Mouse (Mus musculus): Measurements from ENCODE around the gene Ptprj. TPM values are rescaled to one million over a fixed set of nuclear protein-coding genes. Genes with fewer than 3 reads are reported as not detected.
"Not testable (repeated sequence)": the region's sequence is repeated elsewhere in the genome, so short reads cannot be mapped to it uniquely, and the experiment has no call there.

Gene Ptprj
- polyA plus RNA-seq, 1 experiment from 2014 or later, result 2.7 TPM

DNA sequence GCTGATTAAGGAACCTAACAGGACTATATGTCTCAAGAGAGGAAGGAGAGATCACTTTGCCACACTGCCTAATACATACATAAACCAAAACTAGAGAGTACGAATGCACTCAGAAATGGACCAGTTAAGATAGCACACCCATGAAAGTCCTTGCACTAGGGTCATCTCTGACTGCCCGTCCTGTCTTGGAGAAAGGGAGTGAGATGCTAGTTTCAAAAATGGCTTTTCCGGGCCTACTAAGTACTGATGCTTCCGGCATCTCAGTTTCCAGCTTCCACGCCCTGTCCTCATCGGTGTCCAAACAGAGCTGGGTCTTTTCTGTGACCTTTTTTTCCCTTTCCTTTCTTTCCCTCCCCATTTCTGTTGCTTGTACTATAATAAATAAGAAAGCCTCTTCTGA, 4.0 kb downstream of the Ptprj start:
- Histone ChIP-seq H3K4me3 (no peak overlapping the region), H3K27ac (replicated peaks) (no peak overlapping the region), H3K4me1 (peaks cover 45% of the 10 kb centered on the region), H3K27me3 (replicated peaks; ENCODE audit: low read depth, poor library complexity, severe bottlenecking) (0 out of 2 replicates have a peak, but pooled peaks cover 3% of the 10 kb centered on the region), H3K9me3 (no peaks in the 10 kb centered on the region), H3K36me3 (replicated peaks) (no peaks in the 10 kb centered on the region)
- no peak for DNase-seq (ENCODE audit: low spot score)
- WGBS, result 82% methylated on average over 6 of the region's 6 CpGs

DNA sequence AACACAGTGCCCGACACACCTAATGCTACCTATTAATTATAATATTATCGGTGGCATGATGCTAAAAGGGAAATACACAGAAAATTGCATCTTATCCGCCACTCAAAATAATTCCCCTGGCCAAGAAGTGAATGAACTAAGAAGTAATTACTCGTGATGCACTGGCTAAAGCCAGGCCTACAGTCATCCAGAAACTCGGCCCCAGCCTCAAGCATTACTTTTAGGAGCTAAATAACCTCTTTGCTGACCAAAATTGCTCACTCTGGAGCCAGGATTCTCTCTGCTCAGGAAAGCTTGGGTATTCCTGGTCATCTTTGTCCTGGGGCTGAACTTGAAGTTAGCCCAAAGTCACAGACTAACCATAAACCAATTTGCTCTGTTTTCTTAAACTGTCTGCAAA, 4.7 kb downstream of the Ptprj start:
- Histone ChIP-seq H3K27ac (replicated peaks) (no peak overlapping the region), H3K27me3 (replicated peaks; ENCODE audit: low read depth, poor library complexity, severe bottlenecking) (0 out of 2 replicates have a peak, but pooled peaks cover 3% of the 10 kb centered on the region), H3K36me3 (replicated peaks) (no peaks in the 10 kb centered on the region), H3K4me3 (no peak overlapping the region), H3K4me1 (peaks cover 38% of the 10 kb centered on the region), H3K9me3 (no peaks in the 10 kb centered on the region)
- WGBS, result 74% methylated on average over 5 of the region's 5 CpGs
- DNase-seq (ENCODE audit: low spot score), result no peak

DNA sequence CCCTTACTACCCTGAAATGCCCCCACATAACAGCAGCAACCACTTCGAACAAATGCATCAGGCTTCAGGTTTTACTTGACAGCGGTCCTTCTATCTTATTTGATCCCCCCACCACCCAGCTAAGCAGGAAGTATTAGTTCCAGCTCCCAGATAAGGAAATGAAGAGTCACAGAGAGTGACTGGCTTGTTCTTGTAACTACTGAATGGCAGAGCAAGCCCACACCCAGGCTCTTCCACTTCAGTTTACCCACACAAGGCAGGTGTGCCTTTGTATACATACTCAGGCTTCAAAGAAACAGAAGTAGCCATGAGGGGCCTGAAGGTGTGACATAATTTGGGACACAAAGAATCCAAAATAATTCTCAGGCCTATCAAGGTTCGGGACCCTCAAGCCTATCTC, 5.3 kb downstream of the Ptprj start:
- Histone ChIP-seq H3K27me3 (replicated peaks; ENCODE audit: low read depth, poor library complexity, severe bottlenecking) (0 out of 2 replicates have a peak, but pooled peaks cover 3% of the 10 kb centered on the region), H3K4me1 (peaks cover 35% of the 10 kb centered on the region), H3K9me3 (no peaks in the 10 kb centered on the region), H3K27ac (replicated peaks) (no peak overlapping the region), H3K36me3 (replicated peaks) (no peaks in the 10 kb centered on the region), H3K4me3 (no peak overlapping the region)
- 68% methylated on average over 3 of the region's 3 CpGs for WGBS
- no peak for DNase-seq (ENCODE audit: low spot score)

DNA sequence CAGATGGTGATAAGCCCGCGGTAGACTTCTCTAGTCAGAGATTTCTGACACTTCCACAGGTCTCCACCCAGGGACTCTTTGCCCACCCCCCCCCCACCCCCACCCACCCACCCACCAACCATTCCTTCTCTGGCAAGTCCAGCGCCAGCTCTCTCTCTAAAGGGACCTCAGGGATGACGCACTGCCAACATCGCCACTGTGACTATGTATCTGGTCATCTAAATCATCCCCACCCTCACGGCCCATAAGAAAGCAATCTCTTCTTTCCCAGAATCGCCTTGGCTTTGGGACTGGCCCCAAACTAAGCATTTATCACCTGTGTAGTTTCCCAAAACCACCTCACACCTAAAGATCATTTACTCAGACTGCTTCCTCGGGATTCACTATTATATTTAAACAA, 5.9 kb downstream of the Ptprj start:
- Histone ChIP-seq H3K27ac (replicated peaks) (0 out of 2 replicates have a peak overlapping the region, but pooled peaks have one; percentile 35), H3K4me3 (peak overlapping the region; percentile 16; the same call in 1 of the 2 replicates), H3K9me3 (no peaks in the 10 kb centered on the region), H3K36me3 (replicated peaks) (no peaks in the 10 kb centered on the region), H3K27me3 (replicated peaks; ENCODE audit: low read depth, poor library complexity, severe bottlenecking) (0 out of 2 replicates have a peak, but pooled peaks cover 3% of the 10 kb centered on the region), H3K4me1 (peaks cover 30% of the 10 kb centered on the region)
- WGBS, result 61% methylated on average over 8 of the region's 8 CpGs
- DNase-seq (ENCODE audit: low spot score), result no peak

DNA sequence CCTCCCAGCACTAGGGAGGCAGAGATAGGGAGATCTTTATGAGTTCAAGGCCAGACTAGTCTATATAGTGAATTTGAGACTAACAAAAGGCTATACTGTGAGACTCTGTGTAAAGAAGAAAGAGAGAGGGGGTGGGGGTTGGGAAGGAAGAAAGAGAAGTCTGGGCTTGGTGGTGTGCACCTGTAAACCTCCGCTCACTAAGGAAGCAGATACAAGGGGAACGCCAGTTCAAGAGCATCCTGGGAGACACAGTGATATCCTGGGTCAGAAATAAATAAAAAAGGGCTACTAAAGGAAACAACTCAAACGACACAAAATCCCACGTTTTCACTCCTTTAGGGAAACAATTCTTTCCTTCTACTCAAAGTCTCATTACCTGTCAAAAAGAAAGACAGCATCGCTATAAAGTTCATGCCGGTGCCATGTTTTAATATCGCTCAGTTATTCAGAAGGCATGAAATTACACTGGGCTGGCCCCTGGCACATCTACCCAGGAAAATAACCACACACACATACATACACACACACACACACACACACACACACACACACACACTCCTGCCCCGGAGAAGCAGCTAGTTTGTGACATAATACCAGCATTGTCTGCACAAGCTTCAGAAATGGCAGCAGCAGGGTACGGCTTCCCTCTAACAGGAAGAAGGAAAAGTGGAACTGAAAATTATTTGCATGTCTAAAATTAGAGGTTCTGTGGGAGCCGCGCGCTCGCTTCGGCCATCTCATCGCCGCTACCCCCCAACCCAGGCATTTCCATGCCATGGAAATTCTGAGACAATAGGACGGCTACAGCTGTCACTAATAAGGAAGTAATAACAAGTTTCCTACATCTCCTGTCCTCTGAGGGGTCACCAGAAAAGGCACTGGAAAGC, 6.6 kb downstream of the Ptprj start:
- 57% methylated on average over 17 of the region's 17 CpGs for WGBS
- peak overlapping the region; percentile 16; the same call in 1 of the 2 replicates for H3K4me3 ChIP-seq
- no peak for DNase-seq (ENCODE audit: low spot score)
- H3K36me3 ChIP-seq (replicated peaks), result no peaks in the 10 kb centered on the region
- peaks cover 23% of the 10 kb centered on the region for H3K4me1 ChIP-seq
- 0 out of 2 replicates have a peak, but pooled peaks cover 1% of the 10 kb centered on the region for H3K27me3 ChIP-seq (replicated peaks; ENCODE audit: low read depth, poor library complexity, severe bottlenecking)
- H3K9me3 ChIP-seq, result no peaks in the 10 kb centered on the region
- H3K27ac ChIP-seq (replicated peaks), result 0 out of 2 replicates have a peak overlapping the region, but pooled peaks have one; percentile 35

DNA sequence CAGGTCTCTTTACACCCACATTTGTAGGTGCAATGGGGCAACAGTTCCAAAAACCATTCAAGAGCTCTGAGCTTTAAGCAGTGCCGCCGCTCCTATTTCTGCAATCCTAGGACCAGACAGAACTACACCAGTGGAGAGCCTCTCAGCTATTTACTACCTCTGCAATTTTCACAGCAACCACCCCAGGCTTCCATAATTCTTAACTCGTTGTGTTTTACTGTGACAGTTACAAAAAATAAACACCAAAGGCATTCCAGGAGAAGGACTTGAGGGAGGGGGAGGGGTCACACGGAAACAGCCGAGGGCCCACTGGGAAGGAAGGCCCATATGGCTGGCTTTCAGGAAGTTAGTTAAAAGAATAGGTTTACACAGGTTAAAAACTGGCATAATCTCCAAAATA, 8.3 kb downstream of the Ptprj start:
- no peak overlapping the region for H3K4me3 ChIP-seq
- H3K9me3 ChIP-seq, result no peaks in the 10 kb centered on the region
- H3K36me3 ChIP-seq (replicated peaks), result no peaks in the 10 kb centered on the region
- no peak overlapping the region for H3K27ac ChIP-seq (replicated peaks)
- 62% methylated on average over 5 of the region's 5 CpGs for WGBS
- H3K4me1 ChIP-seq, result peaks cover 19% of the 10 kb centered on the region
- no peaks in the 10 kb centered on the region for H3K27me3 ChIP-seq (replicated peaks; ENCODE audit: low read depth, poor library complexity, severe bottlenecking)
- no peak for DNase-seq (ENCODE audit: low spot score)

DNA sequence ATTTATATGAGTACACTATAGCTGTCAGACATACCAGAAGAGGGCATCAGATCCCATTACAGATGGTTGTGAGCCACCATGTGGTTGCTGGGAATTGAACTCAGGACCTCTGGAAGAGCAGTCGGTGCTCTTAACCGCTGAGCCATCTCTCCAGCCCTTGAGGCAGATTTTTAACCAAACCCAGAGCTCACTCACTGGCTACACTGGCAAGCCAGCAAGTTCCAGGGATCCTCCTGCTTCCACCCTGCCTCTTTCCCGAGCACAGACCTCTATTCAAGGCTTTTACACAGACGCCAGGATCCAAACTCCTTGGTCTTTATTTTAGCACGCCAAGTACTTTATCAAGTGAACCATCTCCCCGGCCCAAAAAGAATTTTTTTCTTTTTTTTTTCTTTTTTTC, 9.0 kb downstream of the Ptprj start:
- not testable (repeated sequence) for H3K27ac ChIP-seq (replicated peaks); H3K9me3 ChIP-seq; DNase-seq (ENCODE audit: low spot score); H3K36me3 ChIP-seq (replicated peaks); H3K4me3 ChIP-seq; H3K27me3 ChIP-seq (replicated peaks; ENCODE audit: low read depth, poor library complexity, severe bottlenecking)
- WGBS, result 88% methylated on average over 6 of the region's 6 CpGs
- H3K4me1 ChIP-seq, result peaks cover 23% of the 10 kb centered on the region

DNA sequence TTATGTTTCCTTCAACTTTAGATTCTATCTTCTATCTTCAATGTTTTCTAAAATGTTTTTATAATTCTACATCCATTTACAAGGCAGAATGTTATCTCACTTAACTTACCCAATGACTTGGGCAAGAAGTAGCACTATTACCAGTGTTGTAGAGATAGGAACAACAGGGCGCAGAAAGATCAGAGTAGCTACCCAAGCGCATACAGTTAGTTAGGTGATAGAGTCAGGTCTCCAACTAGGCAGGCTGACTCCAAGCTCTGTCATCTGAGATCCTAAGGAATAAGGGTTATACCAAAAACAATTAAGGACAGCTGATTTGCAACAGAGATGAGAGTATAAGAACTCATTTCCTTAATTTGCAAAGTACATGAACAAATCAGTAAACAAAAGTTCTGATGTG, 9.6 kb downstream of the Ptprj start:
- H3K27ac ChIP-seq (replicated peaks), result no peak overlapping the region
- no peaks in the 10 kb centered on the region for H3K27me3 ChIP-seq (replicated peaks; ENCODE audit: low read depth, poor library complexity, severe bottlenecking)
- WGBS, result 98% methylated on average over 2 of the region's 2 CpGs
- H3K36me3 ChIP-seq (replicated peaks), result no peaks in the 10 kb centered on the region
- no peak for DNase-seq (ENCODE audit: low spot score)
- no peak overlapping the region for H3K4me3 ChIP-seq
- peaks cover 28% of the 10 kb centered on the region for H3K4me1 ChIP-seq
- H3K9me3 ChIP-seq, result no peaks in the 10 kb centered on the region

DNA sequence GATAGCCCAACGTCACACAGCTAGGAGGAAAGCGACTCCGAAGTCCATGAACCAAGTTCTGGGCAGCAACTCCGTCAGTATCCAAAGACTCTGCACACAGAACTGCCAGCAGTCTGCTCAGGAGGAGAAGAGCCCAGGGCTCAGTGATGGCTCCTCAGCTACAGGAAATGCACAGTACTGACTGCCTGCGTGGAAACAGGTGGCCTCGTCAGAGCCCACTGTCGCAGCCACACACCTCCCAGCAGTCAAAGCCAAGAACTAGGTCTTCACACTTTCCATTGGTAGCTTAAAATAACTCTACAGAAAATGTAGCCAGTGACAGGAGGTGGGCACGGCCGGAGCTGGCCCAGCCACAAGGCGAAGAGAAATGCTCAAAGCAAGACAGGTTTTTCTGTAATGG, 10.2 kb downstream of the Ptprj start:
- 91% methylated on average over 10 of the region's 10 CpGs for WGBS
- H3K27me3 ChIP-seq (replicated peaks; ENCODE audit: low read depth, poor library complexity, severe bottlenecking), result no peaks in the 10 kb centered on the region
- no peaks in the 10 kb centered on the region for H3K9me3 ChIP-seq
- no peaks in the 10 kb centered on the region for H3K36me3 ChIP-seq (replicated peaks)
- DNase-seq (ENCODE audit: low spot score), result no peak
- H3K4me3 ChIP-seq, result no peak overlapping the region
- no peak overlapping the region for H3K27ac ChIP-seq (replicated peaks)
- H3K4me1 ChIP-seq, result peaks cover 29% of the 10 kb centered on the region

DNA sequence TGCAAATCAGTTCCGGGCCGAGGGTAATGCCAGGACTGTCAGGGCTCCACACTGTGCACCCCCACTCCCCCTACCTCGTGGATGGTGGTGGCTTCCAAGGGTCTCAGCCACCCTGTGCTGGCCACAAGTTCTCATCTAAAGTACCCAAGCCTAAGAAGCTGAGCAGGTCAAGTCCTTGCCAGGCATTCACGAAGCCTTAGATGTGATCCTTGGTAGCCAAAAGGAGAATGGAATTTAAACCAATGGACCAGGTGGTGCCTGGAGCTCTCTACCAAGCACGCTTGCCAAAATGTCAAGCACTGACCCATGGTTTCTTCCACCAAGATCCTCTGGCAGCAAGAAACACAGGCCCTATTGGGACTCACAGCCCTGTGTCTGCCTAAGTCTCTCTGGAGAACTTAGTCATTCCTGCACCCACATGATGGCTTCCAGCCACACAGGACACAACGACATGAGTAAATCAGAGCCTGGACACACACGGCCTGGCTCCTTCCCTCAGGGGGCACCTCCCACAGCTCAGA, 11.4 kb downstream of the Ptprj start:
- WGBS, result 90% methylated on average over 7 of the region's 7 CpGs
- H3K4me3 ChIP-seq, result no peak overlapping the region
- H3K27me3 ChIP-seq (replicated peaks; ENCODE audit: low read depth, poor library complexity, severe bottlenecking), result no peaks in the 10 kb centered on the region
- no peak overlapping the region for H3K27ac ChIP-seq (replicated peaks)
- H3K36me3 ChIP-seq (replicated peaks), result no peaks in the 10 kb centered on the region
- H3K4me1 ChIP-seq, result peaks cover 22% of the 10 kb centered on the region
- DNase-seq (ENCODE audit: low spot score), result no peak
- H3K9me3 ChIP-seq, result no peaks in the 10 kb centered on the region

DNA sequence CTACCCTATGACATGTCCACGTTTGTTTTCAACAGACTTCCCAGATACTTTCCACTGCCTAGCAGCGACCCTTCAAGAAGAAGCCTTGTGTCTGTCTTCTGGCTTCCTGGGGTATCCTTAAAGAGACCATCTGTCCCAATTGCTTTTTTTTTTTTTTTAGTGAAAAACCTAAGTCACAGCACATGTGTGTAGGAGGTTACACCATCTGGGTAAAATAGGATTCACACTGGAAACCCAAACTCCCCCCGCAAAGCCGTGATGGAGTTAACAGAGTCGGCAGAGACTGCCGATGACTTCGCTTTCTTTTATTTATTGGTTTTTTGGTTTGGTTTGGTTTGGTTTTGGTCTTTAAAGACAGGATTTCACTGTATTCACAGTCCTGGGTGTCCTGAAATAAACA, 12.4 kb downstream of the Ptprj start:
- Histone ChIP-seq H3K27ac (replicated peaks) (no peak overlapping the region), H3K9me3 (no peaks in the 10 kb centered on the region), H3K4me3 (no peak overlapping the region), H3K36me3 (replicated peaks) (no peaks in the 10 kb centered on the region), H3K4me1 (peaks cover 19% of the 10 kb centered on the region), H3K27me3 (replicated peaks; ENCODE audit: low read depth, poor library complexity, severe bottlenecking) (no peaks in the 10 kb centered on the region)
- no peak for DNase-seq (ENCODE audit: low spot score)
- 92% methylated on average over 7 of the region's 7 CpGs for WGBS

DNA sequence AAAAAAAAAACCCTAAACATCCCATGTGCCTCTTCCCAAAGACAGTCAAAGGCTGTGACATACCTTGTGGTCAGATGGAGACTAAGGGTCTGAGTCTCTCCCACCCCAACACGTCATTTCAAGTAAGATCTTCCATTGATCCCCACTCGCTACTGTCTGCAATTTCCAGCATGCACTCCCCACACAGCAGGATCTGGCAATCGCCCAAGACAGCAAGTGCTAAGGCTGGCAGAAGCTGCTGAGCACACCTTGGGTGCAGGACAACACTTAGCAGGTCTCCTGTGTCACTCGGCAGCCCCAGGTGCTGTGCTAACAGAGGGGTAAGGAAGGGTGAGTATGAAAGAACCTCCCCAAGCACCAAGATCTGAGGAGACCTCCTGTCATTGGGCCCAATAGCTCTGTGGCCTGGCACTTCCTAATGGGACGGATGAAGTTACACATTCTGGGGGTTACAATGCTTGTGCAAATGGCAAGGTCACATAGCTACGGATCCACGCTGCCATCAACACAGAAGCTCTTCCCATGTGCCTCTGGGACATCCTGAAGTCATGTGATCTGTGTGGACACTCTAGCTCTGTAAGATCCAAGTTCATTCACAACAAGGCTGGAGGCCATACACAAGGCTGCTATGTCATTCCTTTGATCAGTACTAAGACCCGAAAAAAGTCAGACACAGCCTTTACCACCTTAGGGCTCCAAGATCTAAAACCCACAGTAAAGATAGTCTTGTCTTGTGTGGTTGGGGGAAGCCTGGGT, 13.5 kb downstream of the Ptprj start:
- H3K4me1 ChIP-seq, result peaks cover 17% of the 10 kb centered on the region
- H3K27me3 ChIP-seq (replicated peaks; ENCODE audit: low read depth, poor library complexity, severe bottlenecking), result no peaks in the 10 kb centered on the region
- WGBS, result 84% methylated on average over 8 of the region's 8 CpGs
- H3K4me3 ChIP-seq, result no peak overlapping the region
- no peaks in the 10 kb centered on the region for H3K9me3 ChIP-seq
- H3K36me3 ChIP-seq (replicated peaks), result no peaks in the 10 kb centered on the region
- H3K27ac ChIP-seq (replicated peaks), result no peak overlapping the region
- DNase-seq (ENCODE audit: low spot score), result no peak
